Mouse (Mus musculus) G1E (cell line): Measurements from ENCODE around the gene Cnst.

Experiments used
- CTCF ChIP-seq: IDR thresholded peaks from 2 replicates; pipeline ENCODE4 v1.5.1; 2012; ENCODE audit warnings: low read depth, low read length, inconsistent platforms, mixed read lengths
- GATA1 ChIP-seq: IDR thresholded peaks from 2 replicates; pipeline ENCODE4 v1.6.1; 2012; ENCODE audit warnings: borderline replicate concordance, low read length, inconsistent platforms, mixed read lengths

DNA sequence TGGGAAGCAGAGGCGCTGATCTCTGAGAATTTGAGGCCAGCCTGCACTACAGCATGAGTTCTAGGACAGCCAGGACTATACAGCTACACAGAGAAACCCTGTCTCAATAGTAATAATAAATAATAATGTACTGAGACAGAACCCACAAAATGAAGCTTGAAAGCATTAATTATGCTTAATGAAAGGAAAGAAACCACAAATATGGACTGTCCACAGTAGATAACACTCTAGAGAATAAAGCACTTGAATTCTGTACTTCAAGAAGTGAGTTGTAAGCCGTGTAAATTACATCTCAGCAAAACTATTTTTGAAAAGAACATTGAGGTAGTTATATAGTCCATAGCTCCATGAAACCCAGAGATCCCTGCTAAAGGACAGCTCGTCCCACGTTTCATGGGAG is 38.0 kb downstream of the Cnst start:
- TF ChIP-seq CTCF (no peak), GATA1 (no peak)
